Comparison of ENCODE assay signal across 32 mouse cellular contexts in the genomic region with DNA sequence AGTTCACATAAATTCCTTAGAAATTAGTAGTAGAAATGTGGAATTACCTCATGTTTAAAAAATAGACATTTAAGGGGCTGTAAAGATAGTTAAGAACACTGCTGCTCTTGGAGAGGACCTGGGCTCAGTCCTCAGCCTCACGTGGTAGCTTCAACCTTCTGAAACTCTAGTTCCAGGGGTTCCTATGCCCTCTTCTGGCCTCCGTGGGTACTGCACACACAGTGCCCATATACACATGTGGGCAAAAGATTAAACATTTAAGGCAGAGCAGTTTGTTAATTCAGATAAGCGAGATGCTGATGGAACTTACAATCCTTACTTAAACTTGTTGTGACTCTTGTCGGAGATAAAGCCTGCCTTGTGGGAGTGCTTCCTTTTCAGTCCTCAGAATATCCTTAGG.
DNase-seq lines count a peak whose midpoint lies in the region; ATAC-seq and TF ChIP-seq lines count a peak whose summit lies in the region.
"Had no signal": no experiment of that assay in that cellular context is flagged by ENCODE, and none has a peak within 500 bp of the region (broad histone marks: within the 10 kb centered on the region; RNA-seq: fewer than 3 reads in every experiment).

No protein-coding gene starts in this region.

- no peaks in the 10 kb centered on the region for H3K27me3 ChIP-seq in heart, adult 2 months (ENCODE audit: control insufficient read depth, insufficient read depth, low read length)
- no peaks in the 10 kb centered on the region for H3K27me3 ChIP-seq in lung, embryonic 14.5 days (ENCODE audit: insufficient read depth, low read length)
- no peaks in the 10 kb centered on the region for H3K27me3 ChIP-seq in stomach, postnatal 0 days (ENCODE audit: control insufficient read depth, insufficient read depth, low read length)
- H3K27me3 ChIP-seq: heart, embryonic 12.5 days; kidney, embryonic 15.5 days; liver, embryonic 12.5 days; midbrain, embryonic 13.5 days; Patski had no signal

- 0 out of 2 replicates have a peak, but pooled peaks have one; percentile 14 for TF ChIP-seq CTCF in heart, adult 2 months (IDR thresholded peaks at IDR 0.05)
- TF ChIP-seq CTCF in lung, embryonic 14.5 days (IDR thresholded peaks at IDR 0.05; ENCODE audit: low read depth): peak; percentile 31; the same call in 1 of the 2 replicates
- peak; percentile 26; the same call in 1 of the 2 replicates for TF ChIP-seq CTCF in stomach, postnatal 0 days (IDR thresholded peaks at IDR 0.05; ENCODE audit: low read depth)

- H3K79me2 ChIP-seq in heart, adult 2 months (replicated peaks; ENCODE audit: control insufficient read depth, insufficient read depth, low read length): no peaks in the 10 kb centered on the region

- no peak overlapping the region for H3K4me2 ChIP-seq in lung, embryonic 14.5 days
- no peak overlapping the region for H3K4me2 ChIP-seq in stomach, postnatal 0 days (replicated peaks; ENCODE audit: low read depth)
- H3K4me2 ChIP-seq: heart, embryonic 12.5 days; hindbrain, embryonic 14.5 days; kidney, embryonic 15.5 days; limb, embryonic 12.5 days; liver, embryonic 12.5 days; midbrain, embryonic 13.5 days had no signal

- no peaks in the 10 kb centered on the region for H3K4me1 ChIP-seq in heart, adult 2 months (ENCODE audit: control insufficient read depth, insufficient read depth, low read length)
- H3K4me1 ChIP-seq in lung, embryonic 14.5 days (ENCODE audit: insufficient read depth): no peaks in the 10 kb centered on the region
- no peaks in the 10 kb centered on the region for H3K4me1 ChIP-seq in stomach, postnatal 0 days (replicated peaks; ENCODE audit: control insufficient read depth, insufficient read depth)
- H3K4me1 ChIP-seq: liver, embryonic 12.5 days had no signal

- no peaks in the 10 kb centered on the region for H3K36me3 ChIP-seq in heart, adult 2 months (ENCODE audit: control insufficient read depth, insufficient read depth, low read length)
- H3K36me3 ChIP-seq in lung, embryonic 14.5 days (ENCODE audit: insufficient read depth): no peaks in the 10 kb centered on the region
- no peaks in the 10 kb centered on the region for H3K36me3 ChIP-seq in stomach, postnatal 0 days (ENCODE audit: control insufficient read depth, insufficient read depth, low read length)
- H3K36me3 ChIP-seq: G1E; heart, embryonic 12.5 days; kidney, embryonic 15.5 days; limb, embryonic 12.5 days; liver, embryonic 12.5 days; midbrain, embryonic 13.5 days had no signal

- TF ChIP-seq POLR2A in heart, adult 2 months (IDR thresholded peaks at IDR 0.05; ENCODE audit: insufficient read depth, low read depth, low read length): no peak

- no peak overlapping the region for H3K4me3 ChIP-seq in heart, adult 2 months
- H3K4me3 ChIP-seq in lung, embryonic 14.5 days (ENCODE audit: low read depth, low read length): no peak overlapping the region
- H3K4me3 ChIP-seq in stomach, postnatal 0 days (ENCODE audit: low read depth, low read length): no peak overlapping the region
- H3K4me3 ChIP-seq: erythroblast, embryonic 14.5 days; heart, embryonic 12.5 days; kidney, embryonic 15.5 days; limb, embryonic 12.5 days; liver, embryonic 12.5 days; midbrain, embryonic 13.5 days had no signal

- H3K9ac ChIP-seq in heart, adult 2 months (ENCODE audit: low read depth, low read length): no peak overlapping the region
- H3K9ac ChIP-seq in lung, embryonic 14.5 days: no peak overlapping the region
- no peak overlapping the region for H3K9ac ChIP-seq in stomach, postnatal 0 days (ENCODE audit: low read length)
- H3K9ac ChIP-seq: heart, embryonic 12.5 days; hindbrain, embryonic 14.5 days; kidney, embryonic 15.5 days; limb, embryonic 12.5 days; liver, embryonic 12.5 days; liver, postnatal 0 days; midbrain, embryonic 13.5 days had no signal

- H3K9me3 ChIP-seq in lung, embryonic 14.5 days (ENCODE audit: low read depth, low read length): no peaks in the 10 kb centered on the region
- no peaks in the 10 kb centered on the region for H3K9me3 ChIP-seq in stomach, postnatal 0 days (ENCODE audit: control insufficient read depth, low read length)
- H3K9me3 ChIP-seq: kidney, embryonic 15.5 days; limb, embryonic 12.5 days; midbrain, embryonic 13.5 days had no signal

- no peak for ATAC-seq in lung, embryonic 14.5 days (ENCODE audit: insufficient read depth)
- no peak for ATAC-seq in stomach, postnatal 0 days (ENCODE audit: low FRiP score, low TSS enrichment)
- ATAC-seq: inflammation-experienced regulatory T-cells, adult 6 months; liver, embryonic 12.5 days; liver, postnatal 0 days; lung, postnatal 0 days; midbrain, embryonic 13.5 days; Patski had no signal

- intact Hi-C loops in heart, adult 2 months (cut with DNase I): no loop called here

- no peak for TF ChIP-seq EP300 in heart, adult 2 months (IDR thresholded peaks at IDR 0.05; ENCODE audit: insufficient read depth, low read depth, low read length)
- TF ChIP-seq EP300 in stomach, postnatal 0 days (optimal IDR thresholded peaks at IDR 0.05): no peak

- DNase-seq in heart, adult 2 months: no peak
- no peak for DNase-seq in heart, adult 18-20 months
- DNase-seq in lung, embryonic 14.5 days: no peak
- no peak for DNase-seq in lung, postnatal 14 days
- DNase-seq in ES-CJ7 (ENCODE audit: low read depth, low spot score) (peak; percentile 38), liver (no peak)
- no peak for DNase-seq in stomach, postnatal 0 days (ENCODE audit: low spot score)
- no peak for DNase-seq in right cerebral cortex, postnatal 10 days (ENCODE audit: low spot score in 2 of 2)
- DNase-seq: adrenal gland, postnatal 25 days; cerebellum, adult 11-12 months; cerebellum, postnatal 10 days; gastrocnemius, postnatal 14 days; heart, adult 11 months; heart, postnatal 4 days; kidney, adult 11 months; kidney, postnatal 4 days; layer of hippocampus, adult 9-11 months; liver, postnatal 0 days; spleen, adult 18-20 months; thymus, postnatal 25 days had no signal

- 93% methylated on average over 4 of the region's 4 CpGs for WGBS in heart, adult 2 months
- WGBS in lung, embryonic 14.5 days: 89% methylated on average over 4 of the region's 4 CpGs
- whole genome bisulfite sequencing in stomach, postnatal 0 days: 96% methylated on average over 4 of the region's 4 CpGs

- H3K27ac ChIP-seq in heart, adult 2 months: no peak overlapping the region
- H3K27ac ChIP-seq in lung, embryonic 14.5 days (ENCODE audit: low read depth): no peak overlapping the region
- H3K27ac ChIP-seq in stomach, postnatal 0 days (replicated peaks): no peak overlapping the region
- H3K27ac ChIP-seq: hindbrain, embryonic 14.5 days; kidney, embryonic 15.5 days; limb, embryonic 12.5 days; liver, embryonic 12.5 days; macrophage; midbrain, embryonic 13.5 days had no signal
